Mouse (Mus musculus): ENCODE measurements around the gene Pdss2.

- TF ChIP-seq CTCF (IDR thresholded peaks at IDR 0.05; ENCODE audit: low read depth, low read length): no peak
- TF ChIP-seq TAL1 (conservative IDR thresholded peaks at IDR 0.05; ENCODE audit: low read depth, low read length): no peak
- no peak for TF ChIP-seq POLR2AphosphoS5 (IDR thresholded peaks at IDR 0.05; ENCODE audit: insufficient replicate concordance, low read depth, low read length)
Observed at GRCm38 (mm10) chr10:43276116-43276659, 54.9 kb downstream of the Pdss2 start.
